Comparison of ENCODE assay signal across 27 mouse cellular contexts in the genomic region with DNA sequence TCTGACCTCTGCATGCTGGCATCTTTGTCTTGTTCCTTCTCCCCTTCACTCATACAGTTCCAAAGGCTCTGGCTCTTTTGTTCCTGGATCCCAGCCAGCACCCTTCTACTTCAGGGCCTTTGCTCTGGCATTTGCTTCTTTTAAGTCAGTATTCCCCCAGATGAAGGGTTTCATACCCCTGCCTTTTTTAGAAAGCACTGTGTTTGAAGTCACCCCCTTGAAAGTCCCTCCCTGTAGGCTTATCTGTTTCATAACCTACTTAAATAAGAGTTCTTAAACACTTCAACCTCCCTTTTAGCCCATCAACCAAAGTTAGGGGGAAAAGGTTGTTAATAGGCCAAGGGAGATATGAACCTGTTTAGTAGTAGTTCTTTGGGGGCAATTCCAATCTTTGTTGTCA.
DNase-seq lines count a peak whose midpoint lies in the region; ATAC-seq and TF ChIP-seq lines count a peak whose summit lies in the region.
"Had no signal": no experiment of that assay in that cellular context is flagged by ENCODE, and none has a peak within 500 bp of the region (broad histone marks: within the 10 kb centered on the region; RNA-seq: fewer than 3 reads in every experiment).

No protein-coding gene starts in this region.

- no peak overlapping the region for H3K4me3 ChIP-seq in forebrain, embryonic 14.5 days (ENCODE audit: low read depth, low read length)
- H3K4me3 ChIP-seq in forebrain, postnatal 0 days (ENCODE audit: low read depth, low read length), result no peak overlapping the region
- no peak overlapping the region for H3K4me3 ChIP-seq in lung, embryonic 15.5 days
- H3K4me3 ChIP-seq: embryonic facial prominence, embryonic 13.5 days; embryonic facial prominence, embryonic 15.5 days; erythroblast, embryonic 14.5 days; forebrain, embryonic 10.5 days; forebrain, embryonic 12.5 days; forebrain, embryonic 15.5 days had no signal

- no peaks in the 10 kb centered on the region for H3K4me1 ChIP-seq in forebrain, embryonic 14.5 days (ENCODE audit: control insufficient read depth, insufficient read depth, low read length)
- H3K4me1 ChIP-seq in forebrain, postnatal 0 days (ENCODE audit: insufficient read depth), result no peaks in the 10 kb centered on the region
- H3K4me1 ChIP-seq in lung, embryonic 15.5 days, result no peaks in the 10 kb centered on the region
- H3K4me1 ChIP-seq: embryonic facial prominence, embryonic 13.5 days; embryonic facial prominence, embryonic 15.5 days; forebrain, embryonic 10.5 days; forebrain, embryonic 12.5 days; forebrain, embryonic 15.5 days had no signal

- no peaks in the 10 kb centered on the region for H3K27me3 ChIP-seq in forebrain, embryonic 14.5 days (replicated peaks; ENCODE audit: control insufficient read depth, insufficient read depth, low read length)
- no peaks in the 10 kb centered on the region for H3K27me3 ChIP-seq in forebrain, postnatal 0 days (ENCODE audit: insufficient read depth, low read length)
- H3K27me3 ChIP-seq in lung, embryonic 15.5 days, result no peaks in the 10 kb centered on the region
- H3K27me3 ChIP-seq: CH12.LX; embryonic facial prominence, embryonic 13.5 days; embryonic facial prominence, embryonic 15.5 days; forebrain, embryonic 12.5 days; forebrain, embryonic 15.5 days had no signal

- no peak for TF ChIP-seq CTCF in forebrain, postnatal 0 days (IDR thresholded peaks at IDR 0.05; ENCODE audit: low read depth)

- no peaks in the 10 kb centered on the region for H3K36me3 ChIP-seq in forebrain, embryonic 14.5 days (ENCODE audit: control insufficient read depth, insufficient read depth, low read length)
- no peaks in the 10 kb centered on the region for H3K36me3 ChIP-seq in forebrain, postnatal 0 days (ENCODE audit: insufficient read depth)
- H3K36me3 ChIP-seq in lung, embryonic 15.5 days, result no peaks in the 10 kb centered on the region
- H3K36me3 ChIP-seq: embryonic facial prominence, embryonic 13.5 days; embryonic facial prominence, embryonic 15.5 days; forebrain, embryonic 10.5 days; forebrain, embryonic 12.5 days; forebrain, embryonic 15.5 days; G1E had no signal

- no peak overlapping the region for H3K4me2 ChIP-seq in forebrain, embryonic 14.5 days (ENCODE audit: low read length)
- no peak overlapping the region for H3K4me2 ChIP-seq in forebrain, postnatal 0 days (ENCODE audit: low read depth)
- no peak overlapping the region for H3K4me2 ChIP-seq in lung, embryonic 15.5 days
- H3K4me2 ChIP-seq: embryonic facial prominence, embryonic 13.5 days; embryonic facial prominence, embryonic 15.5 days; forebrain, embryonic 12.5 days; forebrain, embryonic 15.5 days had no signal

- no peaks in the 10 kb centered on the region for H3K9me3 ChIP-seq in forebrain, embryonic 14.5 days (replicated peaks; ENCODE audit: control insufficient read depth, low read length)
- H3K9me3 ChIP-seq in forebrain, postnatal 0 days (ENCODE audit: low read length), result no peaks in the 10 kb centered on the region
- H3K9me3 ChIP-seq in lung, embryonic 15.5 days, result no peaks in the 10 kb centered on the region
- H3K9me3 ChIP-seq: embryonic facial prominence, embryonic 13.5 days; embryonic facial prominence, embryonic 15.5 days; forebrain, embryonic 10.5 days; forebrain, embryonic 12.5 days; forebrain, embryonic 15.5 days; G1E had no signal

- ATAC-seq in forebrain, embryonic 14.5 days, result no peak
- no peak for ATAC-seq in forebrain, postnatal 0 days
- peak; percentile 55; the same call in 1 of the 2 replicates for ATAC-seq in lung, embryonic 15.5 days (ENCODE audit: borderline replicate concordance, extremely low read depth, low FRiP score, low TSS enrichment)
- ATAC-seq: activated CD4-positive, CD25-positive, alpha-beta regulatory T cell, adult 4 months; CD4-positive, CD25-positive, alpha-beta regulatory T cell, adult 4 months; forebrain, embryonic 15.5 days; Patski had no signal

- H3K27ac ChIP-seq in forebrain, embryonic 14.5 days (ENCODE audit: low read depth, low read length), result no peak overlapping the region
- H3K27ac ChIP-seq in forebrain, postnatal 0 days (ENCODE audit: low read depth, low read length), result no peak overlapping the region
- no peak overlapping the region for H3K27ac ChIP-seq in lung, embryonic 15.5 days
- H3K27ac ChIP-seq: embryonic facial prominence, embryonic 13.5 days; embryonic facial prominence, embryonic 15.5 days; forebrain, embryonic 10.5 days; forebrain, embryonic 12.5 days; forebrain, embryonic 15.5 days had no signal

- H3K9ac ChIP-seq in forebrain, embryonic 14.5 days (ENCODE audit: low read length), result no peak overlapping the region
- no peak overlapping the region for H3K9ac ChIP-seq in forebrain, postnatal 0 days
- no peak overlapping the region for H3K9ac ChIP-seq in lung, embryonic 15.5 days
- H3K9ac ChIP-seq: embryonic facial prominence, embryonic 13.5 days; embryonic facial prominence, embryonic 15.5 days; forebrain, embryonic 12.5 days; forebrain, embryonic 15.5 days had no signal

- DNase-seq in adrenal gland, postnatal 10 days, result peak; percentile 1
- DNase-seq in adrenal gland, postnatal 14 days, result no peak
- peak; percentile 1 for DNase-seq in forebrain, embryonic 14.5 days (ENCODE audit: low spot score)
- no peak for DNase-seq in forebrain, postnatal 0 days
- DNase-seq in lung, postnatal 36 days, result no peak
- DNase-seq in lung, postnatal 14 days, result peak; percentile 0
- DNase-seq in lung, postnatal 10 days, result no peak
- DNase-seq: adrenal gland, adult 8-10 months; adrenal gland, postnatal 36 days; B cell, adult 2 months; cerebellum, adult 11-12 months; cerebellum, adult 2 months; cerebellum, adult 9-10 months; cerebellum, postnatal 36 days; embryo, embryonic 11 days had no signal

Comparison
In these comparisons a context has a peak if more than half of its experiments do, and no peak if none do; other contexts are left out.
1. DNase-seq: peak in adrenal gland, postnatal 10 days (single experiment), forebrain, embryonic 14.5 days (single experiment) and lung, postnatal 14 days (single experiment); none in adrenal gland, postnatal 14 days (single experiment), forebrain, postnatal 0 days (single experiment), lung, postnatal 36 days (single experiment) and lung, postnatal 10 days (single experiment).